28 mouse cellular contexts compared by ENCODE assay signal in the genomic region with DNA sequence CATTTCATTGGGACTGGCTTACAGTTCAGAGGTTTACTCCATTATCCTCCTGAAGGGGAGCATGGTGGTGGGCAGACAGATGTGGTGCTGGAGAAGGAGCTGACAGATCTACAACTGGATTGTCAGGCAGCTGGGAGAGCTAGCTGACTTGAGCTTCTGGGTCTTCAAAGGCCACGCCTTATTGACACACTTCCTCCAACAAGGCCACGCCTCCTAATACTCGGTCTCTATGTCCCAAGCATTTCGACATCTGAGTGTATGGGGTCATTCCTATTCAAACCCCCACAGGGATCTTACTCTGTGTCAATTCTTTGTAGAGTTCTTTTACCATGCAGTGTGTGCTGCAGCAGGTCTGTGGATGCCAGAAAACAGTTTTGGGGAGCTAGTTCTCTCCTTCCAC. TPM values are rescaled to one million over a fixed set of nuclear protein-coding genes. Genes with fewer than 3 reads are reported as not detected.
A peak's percentile ranks its signal among the peaks of the same experiment; 100 is the strongest.
DNase-seq lines count a peak whose midpoint lies in the region; ATAC-seq and TF ChIP-seq lines count a peak whose summit lies in the region.
"Had no signal": no experiment of that assay in that cellular context is flagged by ENCODE, and none has a peak within 500 bp of the region (broad histone marks: within the 10 kb centered on the region; RNA-seq: fewer than 3 reads in every experiment).

No protein-coding gene starts in this region.

- no peak overlapping the region for H3K4me3 ChIP-seq in liver, adult 2 months (ENCODE audit: insufficient read depth, low read depth, low read length)
- H3K4me3 ChIP-seq: embryonic facial prominence, embryonic 13.5 days; forebrain, embryonic 10.5 days; forebrain, embryonic 15.5 days; heart, adult 2 months; heart, embryonic 13.5 days; liver, embryonic 15.5 days had no signal

- TF ChIP-seq CTCF in liver, adult 2 months (IDR thresholded peaks at IDR 0.05; ENCODE audit: low read depth, low read length), result no peak

- 27% methylated on average over 4 of the region's 4 CpGs for WGBS in liver, adult 2 months

- H3K9ac ChIP-seq in liver, adult 2 months (ENCODE audit: low read depth, low read length), result no peak overlapping the region
- H3K9ac ChIP-seq: embryonic facial prominence, embryonic 13.5 days; forebrain, embryonic 15.5 days; heart, embryonic 13.5 days; liver, embryonic 15.5 days had no signal

- H3K79me2 ChIP-seq in liver, adult 2 months (ENCODE audit: control insufficient read depth, insufficient read depth, low read length), result no peaks in the 10 kb centered on the region

- peaks cover 2% of the 10 kb centered on the region; the same call in 1 of the 2 replicates for H3K4me1 ChIP-seq in liver, adult 2 months (ENCODE audit: control insufficient read depth, insufficient read depth, low read length)

- no peak for TF ChIP-seq POLR2A in liver, adult 2 months (IDR thresholded peaks at IDR 0.05; ENCODE audit: extremely low read depth, insufficient read depth, low read length)

- peak; percentile 75 for ATAC-seq in granulocyte monocyte progenitor cell, adult 5-6 weeks (replicated peaks; ENCODE audit: poor library complexity, severe bottlenecking)
- ATAC-seq: forebrain, embryonic 15.5 days; hindbrain, embryonic 16.5 days; midbrain, embryonic 16.5 days; Patski had no signal

- H3K27ac ChIP-seq in liver, adult 2 months (replicated peaks; ENCODE audit: insufficient read depth, low read depth, low read length), result no peak overlapping the region
- H3K27ac ChIP-seq: embryonic facial prominence, embryonic 13.5 days; forebrain, embryonic 10.5 days; forebrain, embryonic 15.5 days; heart, adult 2 months; heart, embryonic 13.5 days; liver, embryonic 15.5 days had no signal

- H3K36me3 ChIP-seq in liver, adult 2 months (ENCODE audit: control insufficient read depth, insufficient read depth, low read length), result no peaks in the 10 kb centered on the region
- H3K36me3 ChIP-seq: embryonic facial prominence, embryonic 13.5 days; forebrain, embryonic 10.5 days; forebrain, embryonic 15.5 days; heart, embryonic 13.5 days; liver, embryonic 15.5 days had no signal

- no peaks in the 10 kb centered on the region for H3K27me3 ChIP-seq in liver, adult 2 months (ENCODE audit: control insufficient read depth, insufficient read depth, low read length)
- H3K27me3 ChIP-seq: embryonic facial prominence, embryonic 13.5 days; forebrain, embryonic 15.5 days; liver, embryonic 15.5 days; Patski had no signal

- peak; percentile 13 for DNase-seq in liver, adult 2 months (ENCODE audit: extremely low read depth, low read depth, low spot score)
- DNase-seq in liver (no peak), 416B (ENCODE audit: low read depth) (peak; percentile 61), MEL-GATA-1-ER (ENCODE audit: extremely low read depth, low read depth) (peak; percentile 19)
- no peak for DNase-seq in left cerebral cortex, adult 8-10 months (ENCODE audit: low spot score in 2 of 2)
- no peak for DNase-seq in cerebellum, adult 18-20 months
- no peak for DNase-seq in gastrocnemius, postnatal 10 days
- DNase-seq: adrenal gland, postnatal 36 days; cerebellum, adult 9-10 months; cerebellum, postnatal 36 days; embryo, embryonic 11 days; gastrocnemius, postnatal 36 days; heart, adult 2 months; heart, postnatal 10 days; kidney, adult 2 months; kidney, postnatal 36 days; left cerebral cortex, postnatal 4 days; thymus, adult 2 months; thymus, postnatal 36 days had no signal

RNA-seq across cellular contexts. Expression of a gene that starts 41.1 kb away (rescaled TPM):
- 12.1 and 13.9 TPM in 2 replicates for total RNA-seq in liver, adult 2 months (2014; rRNA removed)
- 5.5 and 6.2 TPM in 2 replicates for polyA plus RNA-seq in liver, adult 2 months (2012; rRNA removed)
- total RNA-seq in granulocyte monocyte progenitor cell, adult 5-6 weeks (2014; fragmentation: Nextera tagmentation), result 53.2 and 70.9 TPM in 2 replicates
- 61.3 and 64.5 TPM in 2 replicates for total RNA-seq in granulocyte monocyte progenitor cell, adult 5-6 weeks (2017)
- 10 to 100 TPM; 38.0 to 56.0 (median 47.4) TPM for total RNA-seq in left cerebral cortex, adult 8-10 months (2022)
- 10 to 100 TPM; 35.3 to 41.8 TPM for total RNA-seq in gastrocnemius, postnatal 10 days (2021)

RNA-seq across cellular contexts. Expression of a gene that starts 42.9 kb away (rescaled TPM):
- total RNA-seq in liver, adult 2 months (2014; rRNA removed), result 0.34 and 0.37 TPM in 2 replicates
- polyA plus RNA-seq in liver, adult 2 months (2012; rRNA removed), result 0.37 and 0.41 TPM in 2 replicates
- 22.4 and 23.1 TPM in 2 replicates for total RNA-seq in granulocyte monocyte progenitor cell, adult 5-6 weeks (2014; fragmentation: Nextera tagmentation)
- total RNA-seq in granulocyte monocyte progenitor cell, adult 5-6 weeks (2017), result 20.9 and 25.7 TPM in 2 replicates
- 10 to 100 TPM; 13.4 to 17.7 (median 14.6) TPM for total RNA-seq in left cerebral cortex, adult 8-10 months (2022)
- 1 to 10 TPM; 3.1 to 8.2 TPM for total RNA-seq in gastrocnemius, postnatal 10 days (2021)

Comparison
In these comparisons a context has a peak if more than half of its experiments do, and no peak if none do; other contexts are left out.
1. DNase-seq: peak in liver, adult 2 months (single experiment), 416B (single experiment) and MEL-GATA-1-ER (single experiment); none in liver (single experiment), left cerebral cortex, adult 8-10 months (0 of 2), cerebellum, adult 18-20 months (0 of 2) and gastrocnemius, postnatal 10 days (single experiment).